Mouse (Mus musculus): ENCODE data around the gene Gtf3c1. TPM values are rescaled to one million over a fixed set of nuclear protein-coding genes. Genes with fewer than 3 reads are reported as not detected.
A peak's percentile ranks its signal among the peaks of the same experiment; 100 is the strongest.

Gtf3c1 gene
- polyA plus RNA-seq, 1 experiment: 25.8 TPM

- peak overlapping the region; percentile 84 for H3K27ac ChIP-seq (ENCODE audit: insufficient read depth, low read length)
- TF ChIP-seq CTCF (IDR thresholded peaks at IDR 0.05; ENCODE audit: extremely low read depth, insufficient read depth, insufficient read length, insufficient replicate concordance): no peak
- TF ChIP-seq POLR2A (IDR thresholded peaks at IDR 0.05; ENCODE audit: low read depth, low read length): no peak
- DNase-seq (ENCODE audit: low read depth in 1 of 2, low spot score in 2 of 2): peak in 1 of 2 experiments; percentile 54
- H3K27me3 ChIP-seq (ENCODE audit: control insufficient read depth, insufficient read depth, low read length): no peaks in the 10 kb centered on the region
- no peaks in the 10 kb centered on the region for H3K36me3 ChIP-seq (ENCODE audit: control insufficient read depth, insufficient read depth, low read length)
- H3K4me3 ChIP-seq (ENCODE audit: extremely low read depth, insufficient read depth, insufficient read length): 0 out of 2 replicates have a peak overlapping the region, but pooled peaks have one; percentile 5
- peaks cover 54% of the 10 kb centered on the region; the same call in 1 of the 2 replicates for H3K4me1 ChIP-seq (ENCODE audit: control insufficient read depth, insufficient read depth, insufficient read length)
- WGBS: 7% methylated on average over 4 of the region's 4 CpGs
These were observed 108.1 kb downstream of the Gtf3c1 start for GRCm38 (mm10) chr7:125599373-125599973.

GRCm38 (mm10) chr7:125597516-125598347, 109.8 kb downstream of the Gtf3c1 start:
- Histone ChIP-seq H3K36me3 (ENCODE audit: control insufficient read depth, insufficient read depth, low read length) (no peaks in the 10 kb centered on the region), H3K27me3 (ENCODE audit: control insufficient read depth, insufficient read depth, low read length) (no peaks in the 10 kb centered on the region), H3K4me1 (ENCODE audit: control insufficient read depth, insufficient read depth, insufficient read length) (peaks cover 68% of the 10 kb centered on the region), H3K27ac (ENCODE audit: insufficient read depth, low read length) (peak overlapping the region; percentile 63), H3K4me3 (ENCODE audit: extremely low read depth, insufficient read depth, insufficient read length) (no peak overlapping the region)
- TF ChIP-seq POLR2A (IDR thresholded peaks at IDR 0.05; ENCODE audit: low read depth, low read length) (no peak), CTCF (IDR thresholded peaks at IDR 0.05; ENCODE audit: extremely low read depth, insufficient read depth, insufficient read length, insufficient replicate concordance) (no peak)
- WGBS: 53% methylated on average over 11 of the region's 11 CpGs
- no peak for DNase-seq (ENCODE audit: low read depth in 1 of 2, low spot score in 2 of 2)

- H3K27me3 ChIP-seq (ENCODE audit: control insufficient read depth, insufficient read depth, low read length): no peaks in the 10 kb centered on the region
- H3K27ac ChIP-seq (ENCODE audit: insufficient read depth, low read length): peak overlapping the region; percentile 63
These were observed 110.5 kb downstream of the Gtf3c1 start for GRCm38 (mm10) chr7:125597083-125597482.

GRCm38 (mm10) chr7:125596406-125596805, 111.2 kb downstream of the Gtf3c1 start:
- no peak overlapping the region for H3K4me3 ChIP-seq (ENCODE audit: extremely low read depth, insufficient read depth, insufficient read length)
- no peaks in the 10 kb centered on the region for H3K27me3 ChIP-seq (ENCODE audit: control insufficient read depth, insufficient read depth, low read length)
- H3K36me3 ChIP-seq (ENCODE audit: control insufficient read depth, insufficient read depth, low read length): no peaks in the 10 kb centered on the region
- DNase-seq (ENCODE audit: low read depth in 1 of 2, low spot score in 2 of 2): no peak
- TF ChIP-seq POLR2A (IDR thresholded peaks at IDR 0.05; ENCODE audit: low read depth, low read length): no peak
- no peak for TF ChIP-seq CTCF (IDR thresholded peaks at IDR 0.05; ENCODE audit: extremely low read depth, insufficient read depth, insufficient read length, insufficient replicate concordance)
- no peak overlapping the region for H3K27ac ChIP-seq (ENCODE audit: insufficient read depth, low read length)
- peaks cover 64% of the 10 kb centered on the region for H3K4me1 ChIP-seq (ENCODE audit: control insufficient read depth, insufficient read depth, insufficient read length)
- 39% methylated on average over 3 of the region's 3 CpGs for whole genome bisulfite sequencing

More at GRCm38 (mm10) chr7:125597083-125597482, 110.5 kb downstream of the Gtf3c1 start:
- no peak for TF ChIP-seq POLR2A (IDR thresholded peaks at IDR 0.05; ENCODE audit: low read depth, low read length)
- TF ChIP-seq CTCF (IDR thresholded peaks at IDR 0.05; ENCODE audit: extremely low read depth, insufficient read depth, insufficient read length, insufficient replicate concordance): no peak
- no peaks in the 10 kb centered on the region for H3K36me3 ChIP-seq (ENCODE audit: control insufficient read depth, insufficient read depth, low read length)
- H3K4me1 ChIP-seq (ENCODE audit: control insufficient read depth, insufficient read depth, insufficient read length): peaks cover 71% of the 10 kb centered on the region
- WGBS: 21% methylated on average over 9 of the region's 9 CpGs
- H3K4me3 ChIP-seq (ENCODE audit: extremely low read depth, insufficient read depth, insufficient read length): no peak overlapping the region
- peak in 1 of 2 experiments; percentile 53 for DNase-seq (ENCODE audit: low read depth in 1 of 2, low spot score in 2 of 2)

- peak in 1 of 2 experiments; percentile 74 for DNase-seq (ENCODE audit: low read depth in 1 of 2, low spot score in 2 of 2)
- H3K27me3 ChIP-seq (ENCODE audit: control insufficient read depth, insufficient read depth, low read length): no peaks in the 10 kb centered on the region
- H3K4me1 ChIP-seq (ENCODE audit: control insufficient read depth, insufficient read depth, insufficient read length): peaks cover 59% of the 10 kb centered on the region
- H3K36me3 ChIP-seq (ENCODE audit: control insufficient read depth, insufficient read depth, low read length): no peaks in the 10 kb centered on the region
- H3K27ac ChIP-seq (ENCODE audit: insufficient read depth, low read length): peak overlapping the region; percentile 69
- 37% methylated on average over 4 of the region's 4 CpGs for WGBS
- no peak overlapping the region for H3K4me3 ChIP-seq (ENCODE audit: extremely low read depth, insufficient read depth, insufficient read length)
- TF ChIP-seq CTCF (IDR thresholded peaks at IDR 0.05; ENCODE audit: extremely low read depth, insufficient read depth, insufficient read length, insufficient replicate concordance) (no peak), POLR2A (IDR thresholded peaks at IDR 0.05; ENCODE audit: low read depth, low read length) (no peak)
These were observed 113.7 kb downstream of the Gtf3c1 start for GRCm38 (mm10) chr7:125593831-125594230.

Other genes starting within 250 kb of the Gtf3c1 start
- 38.4 and 42.4 TPM in 2 replicates for gene Nsmce1, start 216.2 kb downstream of the Gtf3c1 start, polyA plus RNA-seq (2012; rRNA removed)
- 83.4 and 91.5 TPM in 2 replicates for gene Il4ra, start 155.7 kb downstream of the Gtf3c1 start, polyA plus RNA-seq (2012; rRNA removed)
- 138 and 180 TPM in 2 replicates for gene Il21r, start 104.4 kb downstream of the Gtf3c1 start, polyA plus RNA-seq (2012; rRNA removed)
- gene D430042O09Rik, start 108 bp upstream of the Gtf3c1 start, polyA plus RNA-seq (2012; rRNA removed): 7.0 and 7.3 TPM in 2 replicates